Mouse (Mus musculus) heart, adult 18-20 months (tissue): ENCODE data around the gene Robo2. TPM values are rescaled to one million over a fixed set of nuclear protein-coding genes. Genes with fewer than 3 reads are reported as not detected.

Source experiments
- DNase-seq, 2 experiments: peaks; one replicate each; pipeline ENCODE4 v3.0.0; 2021 to 2022; ENCODE audit warnings: mixed read lengths in 1 of 2
- long read RNA-seq, 2 experiments: library from polyadenylated mRNA; stranded (forward); transcript quantifications; one replicate each; pipeline ENCODE4 v2.0.0; 2021
- total RNA-seq, 2 experiments: library from RNA; stranded (reverse); gene quantifications; 2 replicates each; pipeline ENCODE4 v1.2.3; 2021

Robo2 gene
- 1 to 10 TPM; 1.1 to 1.4 TPM for total RNA-seq
- long read RNA-seq, experiment 1 = 0 reads
- long read RNA-seq, experiment 2 = 0 reads

- peak; percentile 46 to 52 for DNase-seq
Observed at GRCm38 (mm10) chr16:74411481-74412251, at the start of gene Robo2. TSS of gene Robo2 (minus strand) at chr16:74411825.

- DNase-seq = no peak
Observed at GRCm38 (mm10) chr16:74458138-74458537, 46.5 kb upstream of the Robo2 start.

- no peak for DNase-seq
Observed at GRCm38 (mm10) chr16:74457736-74458135, 46.1 kb upstream of the Robo2 start.

GRCm38 (mm10) chr16:74456808-74457470 lies 45.3 kb upstream of the Robo2 start:
- DNase-seq = no peak

GRCm38 (mm10) chr16:74455179-74455578 lies 43.6 kb upstream of the Robo2 start:
- DNase-seq = no peak

GRCm38 (mm10) chr16:74448025-74448424 lies 36.4 kb upstream of the Robo2 start:
- no peak for DNase-seq

GRCm38 (mm10) chr16:74427071-74427470 lies 15.4 kb upstream of the Robo2 start:
- DNase-seq = no peak

GRCm38 (mm10) chr16:74420324-74420723 lies 8.7 kb upstream of the Robo2 start:
- DNase-seq = no peak

GRCm38 (mm10) chr16:74412471-74413291 lies 1.1 kb upstream of the Robo2 start:
- peak; percentile 18 to 45 for DNase-seq

GRCm38 (mm10) chr16:74411021-74411420 lies 604 bp downstream of the Robo2 start:
- DNase-seq = no peak

- DNase-seq = no peak
Observed at GRCm38 (mm10) chr16:74410125-74410524, 1.5 kb downstream of the Robo2 start.

- no peak for DNase-seq
Observed at GRCm38 (mm10) chr16:74409548-74409947, 2.1 kb downstream of the Robo2 start.

- no peak for DNase-seq
Observed at GRCm38 (mm10) chr16:74408566-74408965, 3.1 kb downstream of the Robo2 start.

- no peak for DNase-seq
Observed at GRCm38 (mm10) chr16:74397291-74397690, 14.3 kb downstream of the Robo2 start.

- no peak for DNase-seq
Observed at GRCm38 (mm10) chr16:74395678-74396077, 15.9 kb downstream of the Robo2 start.

- no peak for DNase-seq
Observed at GRCm38 (mm10) chr16:74379458-74379857, 32.2 kb downstream of the Robo2 start.

- no peak for DNase-seq
Observed at GRCm38 (mm10) chr16:74375342-74375940, 36.2 kb downstream of the Robo2 start.

- no peak for DNase-seq
Observed at GRCm38 (mm10) chr16:74374540-74374939, 37.1 kb downstream of the Robo2 start.

- no peak for DNase-seq
Observed at GRCm38 (mm10) chr16:74373407-74373806, 38.2 kb downstream of the Robo2 start.

- DNase-seq = no peak
Observed at GRCm38 (mm10) chr16:74372876-74373275, 38.7 kb downstream of the Robo2 start.

- DNase-seq = no peak
Observed at GRCm38 (mm10) chr16:74348437-74348836, 63.2 kb downstream of the Robo2 start.

- DNase-seq = no peak
Observed at GRCm38 (mm10) chr16:74338969-74339630, 72.5 kb downstream of the Robo2 start.
